Mouse (Mus musculus) stomach, embryonic 15.5 days (tissue): ENCODE results near the gene Tmem178b. TPM values are rescaled to one million over a fixed set of nuclear protein-coding genes. Genes with fewer than 3 reads are reported as not detected.

Experiments
- ATAC-seq: fragments of 200-750 bp; cut with Nextera tagmentation; 2 replicates; pipeline ENCODE4 v1.8.0; 2017; ENCODE audit warnings: low read depth, moderate number of reproducible peaks, moderate TSS enrichment; ENCODE audit not compliant: insufficient read depth, low FRiP score
- H3K27ac ChIP-seq: fragments of 300-500 bp; sonication (generic); 2 replicates; pipeline ENCODE4 v1.5.1; 2015; ENCODE audit warnings: mild to moderate bottlenecking, inconsistent platforms
- H3K27me3 ChIP-seq: fragments of 300-500 bp; sonication (generic); replicated peaks from 2 replicates; pipeline ENCODE4 v1.6.1; 2015; ENCODE audit warnings: inconsistent platforms
- H3K36me3 ChIP-seq: fragments of 300-500 bp; sonication (generic); 2 replicates; pipeline ENCODE4 v1.6.1; 2015; ENCODE audit warnings: inconsistent platforms
- H3K4me1 ChIP-seq: fragments of 300-500 bp; sonication (generic); 2 replicates; pipeline ENCODE4 v1.6.1; 2015; ENCODE audit warnings: inconsistent platforms
- H3K4me2 ChIP-seq: fragments of 300-500 bp; sonication (generic); 2 replicates; pipeline ENCODE4 v1.6.1; 2015; ENCODE audit warnings: mild to moderate bottlenecking, inconsistent platforms
- H3K4me3 ChIP-seq: fragments of 300-500 bp; sonication (generic); replicated peaks from 2 replicates; pipeline ENCODE4 v1.5.1; 2015; ENCODE audit warnings: inconsistent platforms
- H3K9ac ChIP-seq: fragments of 300-500 bp; sonication (generic); 2 replicates; pipeline ENCODE4 v1.6.1; 2015; ENCODE audit warnings: inconsistent platforms
- H3K9me3 ChIP-seq: fragments of 300-500 bp; sonication (generic); 2 replicates; pipeline ENCODE4 v1.6.1; 2016; ENCODE audit warnings: inconsistent platforms
- WGBS: fragments of 180-500 bp; shearing (Covaris S2); methylation state at CpG from one replicate; pipeline ENCODE4 v1.1.7; 2015; 5-methylcytosine and 5-hydroxymethylcytosine counted together
- polyA plus RNA-seq: library from polyadenylated mRNA; unstranded; fragments of >200 nt; fragmentation: Nextera tagmentation; extraction: Ambion mirVana; gene quantifications from 2 replicates; pipeline ENCODE4 v1.2.1, GENCODE M21; 2015

Gene Tmem178b
- polyA plus RNA-seq: 0.75 and 1.1 TPM in 2 replicates

- peak within 1 kb of the TSS; percentile 52 for H3K4me3 ChIP-seq
- no peak within 1 kb of the TSS; the same call in 1 of the 2 replicates for H3K9ac ChIP-seq
- no peak within 1 kb of the TSS for H3K27ac ChIP-seq
- no peak for ATAC-seq
- peak within 1 kb of the TSS; percentile 98 for H3K4me2 ChIP-seq
- H3K27me3 ChIP-seq: peaks cover 45% of the 10 kb centered on the region
- H3K9me3 ChIP-seq: no peaks in the 10 kb centered on the region
- WGBS: under 1% methylated on average over 61 of the region's 63 CpGs
- peaks cover 21% of the 10 kb centered on the region for H3K4me1 ChIP-seq
- no peaks in the 10 kb centered on the region for H3K36me3 ChIP-seq
Observed at GRCm38 (mm10) chr6:39872901-39873591, at the start of gene Tmem178b. Tmem178b (plus strand) TSS chr6:39873271.

GRCm38 (mm10) chr6:39828736-39829135, 44.3 kb upstream of the Tmem178b start:
- ATAC-seq: no peak
- Histone ChIP-seq H3K9ac (no peak overlapping the region), H3K27ac (no peak overlapping the region), H3K36me3 (no peaks in the 10 kb centered on the region), H3K27me3 (no peaks in the 10 kb centered on the region), H3K4me1 (no peaks in the 10 kb centered on the region), H3K4me3 (no peak overlapping the region), H3K4me2 (no peak overlapping the region), H3K9me3 (no peaks in the 10 kb centered on the region)
- 79% methylated on average over 5 of the region's 5 CpGs for WGBS

- H3K27me3 ChIP-seq: no peaks in the 10 kb centered on the region
- 84% methylated on average over 14 of the region's 14 CpGs for WGBS
- no peak overlapping the region for H3K4me2 ChIP-seq
- H3K36me3 ChIP-seq: no peaks in the 10 kb centered on the region
- no peak for ATAC-seq
- no peak overlapping the region for H3K9ac ChIP-seq
- no peak overlapping the region for H3K4me3 ChIP-seq
- H3K27ac ChIP-seq: no peak overlapping the region
- no peaks in the 10 kb centered on the region for H3K4me1 ChIP-seq
- no peaks in the 10 kb centered on the region for H3K9me3 ChIP-seq
Observed at GRCm38 (mm10) chr6:39843698-39844342, 29.3 kb upstream of the Tmem178b start.

- Histone ChIP-seq H3K27ac (no peak overlapping the region), H3K4me3 (no peak overlapping the region), H3K4me2 (no peak overlapping the region), H3K9ac (no peak overlapping the region), H3K27me3 (no peaks in the 10 kb centered on the region), H3K4me1 (no peaks in the 10 kb centered on the region), H3K9me3 (no peaks in the 10 kb centered on the region), H3K36me3 (no peaks in the 10 kb centered on the region)
- 67% methylated on average over 2 of the region's 2 CpGs for WGBS
- ATAC-seq: no peak
Observed at GRCm38 (mm10) chr6:39847538-39847937, 25.5 kb upstream of the Tmem178b start.

GRCm38 (mm10) chr6:39848766-39849165, 24.3 kb upstream of the Tmem178b start:
- Histone ChIP-seq H3K27ac (no peak overlapping the region), H3K9ac (no peak overlapping the region), H3K27me3 (no peaks in the 10 kb centered on the region), H3K4me3 (no peak overlapping the region), H3K4me2 (no peak overlapping the region), H3K9me3 (no peaks in the 10 kb centered on the region), H3K36me3 (no peaks in the 10 kb centered on the region), H3K4me1 (no peaks in the 10 kb centered on the region)
- 45% methylated on average over 7 of the region's 7 CpGs for WGBS
- ATAC-seq: no peak

- H3K9me3 ChIP-seq: no peaks in the 10 kb centered on the region
Observed at GRCm38 (mm10) chr6:39849667-39850066, 23.4 kb upstream of the Tmem178b start.

GRCm38 (mm10) chr6:39870271-39871135, 2.6 kb upstream of the Tmem178b start:
- Histone ChIP-seq H3K9ac (no peak overlapping the region), H3K36me3 (no peaks in the 10 kb centered on the region), H3K9me3 (no peaks in the 10 kb centered on the region), H3K27me3 (peaks cover 45% of the 10 kb centered on the region), H3K4me1 (peaks cover 21% of the 10 kb centered on the region), H3K4me3 (peak overlapping the region; percentile 52), H3K27ac (no peak overlapping the region), H3K4me2 (peak overlapping the region; percentile 98)
- 1% methylated on average over 28 of the region's 28 CpGs for WGBS
- ATAC-seq: no peak

More at GRCm38 (mm10) chr6:39849667-39850066, 23.4 kb upstream of the Tmem178b start:
- Histone ChIP-seq H3K27me3 (no peaks in the 10 kb centered on the region), H3K4me3 (no peak overlapping the region), H3K36me3 (no peaks in the 10 kb centered on the region), H3K4me1 (no peaks in the 10 kb centered on the region), H3K4me2 (no peak overlapping the region), H3K9ac (no peak overlapping the region), H3K27ac (no peak overlapping the region)
- ATAC-seq: no peak
- 87% methylated on average over 4 of the region's 4 CpGs for WGBS

GRCm38 (mm10) chr6:39871381-39872305, 1.4 kb upstream of the Tmem178b start:
- Histone ChIP-seq H3K9ac (peak overlapping the region; percentile 16; the same call in 1 of the 2 replicates), H3K9me3 (no peaks in the 10 kb centered on the region), H3K4me1 (peaks cover 21% of the 10 kb centered on the region), H3K36me3 (no peaks in the 10 kb centered on the region), H3K4me3 (peak overlapping the region; percentile 52), H3K27ac (no peak overlapping the region), H3K27me3 (peaks cover 45% of the 10 kb centered on the region), H3K4me2 (peak overlapping the region; percentile 98)
- peak; percentile 67 for ATAC-seq
- WGBS: under 1% methylated on average over 69 of the region's 71 CpGs

- Histone ChIP-seq H3K4me2 (peak overlapping the region; percentile 98), H3K4me3 (peak overlapping the region; percentile 52), H3K9me3 (no peaks in the 10 kb centered on the region), H3K4me1 (peaks cover 21% of the 10 kb centered on the region), H3K27me3 (peaks cover 45% of the 10 kb centered on the region), H3K27ac (no peak overlapping the region), H3K9ac (no peak overlapping the region; the same call in 1 of the 2 replicates), H3K36me3 (no peaks in the 10 kb centered on the region)
- WGBS: under 1% methylated on average over 39 of the region's 39 CpGs
- peak; percentile 19; the same call in 1 of the 2 replicates for ATAC-seq
Observed at GRCm38 (mm10) chr6:39872306-39872900, 668 bp upstream of the Tmem178b start.

- peaks cover 21% of the 10 kb centered on the region for H3K4me1 ChIP-seq
- H3K9ac ChIP-seq: no peak overlapping the region
- H3K27ac ChIP-seq: no peak overlapping the region
- ATAC-seq: no peak
- no peaks in the 10 kb centered on the region for H3K9me3 ChIP-seq
- no peak overlapping the region for H3K4me2 ChIP-seq
- H3K4me3 ChIP-seq: no peak overlapping the region
- no peaks in the 10 kb centered on the region for H3K36me3 ChIP-seq
- 49% methylated on average over 4 of the region's 4 CpGs for WGBS
- peaks cover 35% of the 10 kb centered on the region for H3K27me3 ChIP-seq
Observed at GRCm38 (mm10) chr6:39875186-39875585, 2.1 kb downstream of the Tmem178b start.

GRCm38 (mm10) chr6:39876444-39876843, 3.4 kb downstream of the Tmem178b start:
- 74% methylated on average over 3 of the region's 3 CpGs for WGBS
- no peak overlapping the region for H3K4me2 ChIP-seq
- no peak overlapping the region for H3K9ac ChIP-seq
- ATAC-seq: no peak
- peaks cover 28% of the 10 kb centered on the region for H3K27me3 ChIP-seq
- peaks cover 19% of the 10 kb centered on the region for H3K4me1 ChIP-seq
- H3K9me3 ChIP-seq: no peaks in the 10 kb centered on the region
- no peak overlapping the region for H3K27ac ChIP-seq
- no peaks in the 10 kb centered on the region for H3K36me3 ChIP-seq
- H3K4me3 ChIP-seq: no peak overlapping the region
